Mouse (Mus musculus) thymus, postnatal 10 days (tissue): ENCODE measurements around the gene Cdh23.

ENCODE experiments used
- DNase-seq, 2 experiments: peaks; one replicate each; pipeline ENCODE4 v3.0.0; 2021; ENCODE audit warnings: low spot score in 2 of 2

Cdh23 gene

GRCm38 (mm10) chr10:60260557-60261294 lies 435.6 kb downstream of the Cdh23 start:
- DNase-seq: no peak

DNA sequence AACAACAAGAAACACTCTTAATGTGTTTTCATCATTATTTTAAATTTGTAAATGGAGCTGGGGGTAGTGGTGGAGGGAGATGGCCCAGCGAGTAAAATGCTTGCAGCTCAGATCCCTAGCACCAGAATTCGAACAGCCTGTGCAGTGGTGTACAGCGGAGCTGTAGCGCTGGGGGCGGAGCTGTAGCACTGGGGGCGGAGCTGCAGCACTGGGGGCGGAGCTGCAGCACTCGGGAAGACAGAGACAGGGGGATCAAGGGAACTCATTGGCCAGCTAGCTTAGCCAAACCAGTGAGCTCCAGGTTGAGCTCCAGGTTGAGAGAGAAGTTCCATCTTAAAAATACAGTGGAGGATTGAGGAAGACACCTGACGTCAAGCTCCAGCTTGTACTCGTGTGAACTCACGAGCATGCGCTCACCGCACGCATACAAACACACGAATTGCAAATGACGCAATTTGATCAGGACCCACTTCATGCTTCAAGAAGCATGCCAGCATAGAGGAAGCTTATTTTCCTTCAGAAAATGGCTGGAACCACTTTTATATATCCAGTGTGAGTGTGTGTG lies 438.9 kb downstream of the Cdh23 start:
- DNase-seq: no peak

DNA sequence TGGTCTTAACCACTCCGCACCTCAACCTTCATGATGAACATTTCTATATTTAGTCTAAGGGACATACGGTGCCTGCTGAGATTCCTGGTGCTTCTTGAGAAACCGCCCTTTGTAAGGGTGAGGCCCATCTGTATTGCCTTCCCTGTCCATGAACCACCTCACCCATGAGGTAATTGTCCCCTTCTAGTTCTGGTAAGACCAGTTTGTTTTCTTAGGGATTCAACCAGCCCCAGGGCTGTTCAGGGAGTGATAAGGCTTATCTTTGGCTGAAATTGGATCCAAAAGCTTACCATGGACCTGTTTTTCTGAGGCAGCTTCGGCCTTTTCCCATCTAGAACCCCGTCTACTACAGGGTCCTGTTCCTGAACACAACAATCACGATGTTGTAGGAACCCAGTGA lies 440.2 kb downstream of the Cdh23 start:
- DNase-seq: no peak
